Mouse (Mus musculus) gastrocnemius, postnatal 14 days (tissue): ENCODE measurements around the gene Qrfp. TPM values are rescaled to one million over a fixed set of nuclear protein-coding genes. Genes with fewer than 3 reads are reported as not detected.
A peak's percentile ranks its signal among the peaks of the same experiment; 100 is the strongest.

Experiments
- DNase-seq: peaks from one replicate; pipeline ENCODE4 v3.0.0; 2021; ENCODE audit warnings: mixed read lengths
- intact Hi-C: fragments of 180-260 bp; cut with DNase I; formaldehyde crosslinking; loops from one replicate; pipeline ENCODE4 v1.15.1; 2025; ENCODE audit warnings: low total_unique reads
- total RNA-seq, 2 experiments: library from RNA; stranded (reverse); gene quantifications; 2 replicates each; pipeline ENCODE4 v1.2.3; 2021

Qrfp gene
- total RNA-seq, 2 experiments from 2014 or later: not detected

- no peak for DNase-seq
- intact Hi-C loops: no loop called here
Observed at GRCm38 (mm10) chr2:31822524-31823371, 12.4 kb upstream of the Qrfp start.

GRCm38 (mm10) chr2:31815367-31815766 is 5.0 kb upstream of the Qrfp start:
- peak; percentile 73 for DNase-seq
- intact Hi-C loops: loop anchor here (5.0 kb wide), 1 partner anchor 97 kb away; no protein-coding TSS in a partner anchor

- DNase-seq: no peak
- intact Hi-C loops: loop anchor here (5.0 kb wide), 1 partner anchor 98 kb away; no protein-coding TSS in a partner anchor
Observed at GRCm38 (mm10) chr2:31814699-31815098, 4.3 kb upstream of the Qrfp start.

GRCm38 (mm10) chr2:31813641-31814040 is 3.3 kb upstream of the Qrfp start:
- no peak for DNase-seq
- intact Hi-C loops: no loop called here

- no peak for DNase-seq
- intact Hi-C loops: no loop called here
Observed at GRCm38 (mm10) chr2:31811086-31811958, 942 bp upstream of the Qrfp start.

- no peak for DNase-seq
- intact Hi-C loops: no loop called here
Observed at GRCm38 (mm10) chr2:31809358-31809740, 1.0 kb downstream of the Qrfp start.

GRCm38 (mm10) chr2:31808410-31809357 is 1.7 kb downstream of the Qrfp start:
- intact Hi-C loops: no loop called here
- peak; percentile 42 for DNase-seq

GRCm38 (mm10) chr2:31806639-31807382 is 3.6 kb downstream of the Qrfp start:
- intact Hi-C loops: no loop called here
- no peak for DNase-seq

- intact Hi-C loops: no loop called here
- no peak for DNase-seq
Observed at GRCm38 (mm10) chr2:31803480-31803879, 6.9 kb downstream of the Qrfp start.

- DNase-seq: no peak
- intact Hi-C loops: no loop called here
Observed at GRCm38 (mm10) chr2:31802811-31803210, 7.6 kb downstream of the Qrfp start.

- intact Hi-C loops: no loop called here
- DNase-seq: no peak
Observed at GRCm38 (mm10) chr2:31801416-31801815, 9.0 kb downstream of the Qrfp start.

- peak; percentile 63 for DNase-seq
- intact Hi-C loops: loop anchor here (10.0 kb wide), 1 partner anchor 312 kb away; no protein-coding TSS in a partner anchor
Observed at GRCm38 (mm10) chr2:31796943-31797342, 13.4 kb downstream of the Qrfp start.

GRCm38 (mm10) chr2:31792611-31793010 is 17.8 kb downstream of the Qrfp start:
- DNase-seq: no peak
- intact Hi-C loops: loop anchor here (10.0 kb wide), 1 partner anchor 308 kb away; no protein-coding TSS in a partner anchor

- intact Hi-C loops: loop anchor here (10.0 kb wide), 1 partner anchor 306 kb away; no protein-coding TSS in a partner anchor
- no peak for DNase-seq
Observed at GRCm38 (mm10) chr2:31791260-31791659, 19.1 kb downstream of the Qrfp start.

GRCm38 (mm10) chr2:31790728-31791251 is 19.6 kb downstream of the Qrfp start:
- DNase-seq: no peak
- intact Hi-C loops: loop anchor here (10.0 kb wide), 1 partner anchor 306 kb away; no protein-coding TSS in a partner anchor

GRCm38 (mm10) chr2:31789215-31789614 is 21.2 kb downstream of the Qrfp start:
- no peak for DNase-seq
- intact Hi-C loops: loop anchor here (5.0 to 10.0 kb wide), 2 partner anchors 64 to 107 kb away; no protein-coding TSS in a partner anchor

GRCm38 (mm10) chr2:31788227-31788626 is 22.2 kb downstream of the Qrfp start:
- intact Hi-C loops: loop anchor here (5.0 to 10.0 kb wide), 2 partner anchors 63 to 106 kb away; no protein-coding TSS in a partner anchor
- no peak for DNase-seq

GRCm38 (mm10) chr2:31787029-31787428 is 23.4 kb downstream of the Qrfp start:
- intact Hi-C loops: loop anchor here (5.0 to 10.0 kb wide), 2 partner anchors 62 to 105 kb away; no protein-coding TSS in a partner anchor
- peak; percentile 83 for DNase-seq
